Mouse (Mus musculus) brown adipose tissue, adult 24 weeks (tissue): Measurements from ENCODE around the gene Ccdc170. TPM values are rescaled to one million over a fixed set of nuclear protein-coding genes. Genes with fewer than 3 reads are reported as not detected.

Experiments used
- H3K27ac ChIP-seq: fragments of 200-500 bp; replicated peaks from 2 replicates; pipeline ENCODE4 v1.5.1; 2012; ENCODE audit warnings: low read depth, mild to moderate bottlenecking, low read length
- H3K4me1 ChIP-seq: fragments of 200-500 bp; 2 replicates; pipeline ENCODE4 v1.6.1; 2012; ENCODE audit warnings: low read length, mixed read lengths; ENCODE audit not compliant: control insufficient read depth, insufficient read depth, insufficient read length
- H3K4me3 ChIP-seq: fragments of 200-500 bp; 2 replicates; pipeline ENCODE4 v1.5.1; 2012; ENCODE audit warnings: low read depth, mild to moderate bottlenecking, low read length, moderate library complexity; ENCODE audit not compliant: insufficient read depth
- polyA plus RNA-seq: library from polyadenylated mRNA; stranded (reverse); fragments of >200 nt; gene quantifications from 2 replicates; pipeline ENCODE4 v1.2.4, GENCODE M21; 2012; ENCODE audit not compliant: missing spikeins, insufficient read depth, insufficient read length

Ccdc170 gene
- polyA plus RNA-seq, 1 experiment = 2.2 TPM

GRCm38 (mm10) chr10:4553442-4554119 is 71.3 kb downstream of the Ccdc170 start:
- H3K4me3 ChIP-seq = no peak overlapping the region
- H3K27ac ChIP-seq = 0 out of 2 replicates have a peak overlapping the region, but pooled peaks have one; percentile 2
- peaks cover 11% of the 10 kb centered on the region; the same call in 1 of the 2 replicates for H3K4me1 ChIP-seq

- no peak overlapping the region for H3K4me3 ChIP-seq
- H3K4me1 ChIP-seq = peaks cover 15% of the 10 kb centered on the region; the same call in 1 of the 2 replicates
- no peak overlapping the region for H3K27ac ChIP-seq
Measured at GRCm38 (mm10) chr10:4556842-4557377, 74.6 kb downstream of the Ccdc170 start.

GRCm38 (mm10) chr10:4559132-4559531 is 76.8 kb downstream of the Ccdc170 start:
- H3K4me1 ChIP-seq = peaks cover 11% of the 10 kb centered on the region; the same call in 1 of the 2 replicates
- H3K27ac ChIP-seq = no peak overlapping the region
- no peak overlapping the region for H3K4me3 ChIP-seq

GRCm38 (mm10) chr10:4565148-4565547 is 82.8 kb downstream of the Ccdc170 start:
- Histone ChIP-seq H3K27ac (no peak overlapping the region), H3K4me1 (peaks cover 4% of the 10 kb centered on the region; the same call in 1 of the 2 replicates), H3K4me3 (no peak overlapping the region)

- H3K27ac ChIP-seq = no peak overlapping the region
- no peaks in the 10 kb centered on the region for H3K4me1 ChIP-seq
- H3K4me3 ChIP-seq = no peak overlapping the region
Measured at GRCm38 (mm10) chr10:4570778-4571177, 88.5 kb downstream of the Ccdc170 start.

- H3K4me1 ChIP-seq = no peaks in the 10 kb centered on the region
- no peak overlapping the region for H3K27ac ChIP-seq
- no peak overlapping the region for H3K4me3 ChIP-seq
Measured at GRCm38 (mm10) chr10:4571304-4571703, 89.0 kb downstream of the Ccdc170 start.

GRCm38 (mm10) chr10:4581905-4582304 is 99.6 kb downstream of the Ccdc170 start:
- no peak overlapping the region for H3K27ac ChIP-seq
- H3K4me1 ChIP-seq = no peaks in the 10 kb centered on the region
- H3K4me3 ChIP-seq = no peak overlapping the region

- H3K4me3 ChIP-seq = no peak overlapping the region
- H3K4me1 ChIP-seq = no peaks in the 10 kb centered on the region
- H3K27ac ChIP-seq = no peak overlapping the region
Measured at GRCm38 (mm10) chr10:4586691-4587090, 104.4 kb downstream of the Ccdc170 start.

- Histone ChIP-seq H3K4me3 (no peak overlapping the region), H3K4me1 (no peaks in the 10 kb centered on the region), H3K27ac (no peak overlapping the region)
Measured at GRCm38 (mm10) chr10:4589576-4589975, 107.3 kb downstream of the Ccdc170 start.

- H3K27ac ChIP-seq = no peak overlapping the region
- H3K4me3 ChIP-seq = no peak overlapping the region
Measured at GRCm38 (mm10) chr10:4590956-4591355, 108.7 kb downstream of the Ccdc170 start.

GRCm38 (mm10) chr10:4593828-4594227 is 111.5 kb downstream of the Ccdc170 start:
- Histone ChIP-seq H3K4me3 (no peak overlapping the region), H3K27ac (no peak overlapping the region), H3K4me1 (no peaks in the 10 kb centered on the region)

More at GRCm38 (mm10) chr10:4590956-4591355, 108.7 kb downstream of the Ccdc170 start:
- H3K4me1 ChIP-seq = no peaks in the 10 kb centered on the region

GRCm38 (mm10) chr10:4597211-4597610 is 114.9 kb downstream of the Ccdc170 start:
- Histone ChIP-seq H3K4me1 (no peaks in the 10 kb centered on the region), H3K4me3 (no peak overlapping the region), H3K27ac (no peak overlapping the region)

GRCm38 (mm10) chr10:4598244-4598842 is 116.0 kb downstream of the Ccdc170 start:
- no peak overlapping the region for H3K27ac ChIP-seq
- H3K4me3 ChIP-seq = no peak overlapping the region

GRCm38 (mm10) chr10:4598916-4599315 is 116.6 kb downstream of the Ccdc170 start:
- Histone ChIP-seq H3K4me1 (no peaks in the 10 kb centered on the region), H3K27ac (no peak overlapping the region), H3K4me3 (no peak overlapping the region)

More at GRCm38 (mm10) chr10:4598244-4598842, 116.0 kb downstream of the Ccdc170 start:
- H3K4me1 ChIP-seq = no peaks in the 10 kb centered on the region

- no peak overlapping the region for H3K4me3 ChIP-seq
- H3K4me1 ChIP-seq = no peaks in the 10 kb centered on the region
- H3K27ac ChIP-seq = no peak overlapping the region
Measured at GRCm38 (mm10) chr10:4599591-4599990, 117.3 kb downstream of the Ccdc170 start.
